Mouse (Mus musculus) G1E (cell line): ENCODE results near the gene Neurl1a. TPM values are rescaled to one million over a fixed set of nuclear protein-coding genes. Genes with fewer than 3 reads are reported as not detected.

Source experiments
- ATAC-seq: 2 replicates; pipeline ENCODE4 v1.8.0; 2016; ENCODE audit warnings: mild to moderate bottlenecking; ENCODE audit not compliant: insufficient number of reproducible peaks, poor library complexity, low FRiP score, severe bottlenecking; ENCODE audit errors: extremely low read depth
- DNase-seq: peaks from one replicate; pipeline ENCODE4 v3.0.0; 2012; ENCODE audit warnings: low spot score
- H3K27me3 ChIP-seq: 2 replicates; pipeline ENCODE4 v1.6.1; 2012; ENCODE audit warnings: mild to moderate bottlenecking, low read length, inconsistent platforms; ENCODE audit not compliant: insufficient read depth
- H3K36me3 ChIP-seq: replicated peaks from 2 replicates; pipeline ENCODE3; 2012; ENCODE audit warnings: mild to moderate bottlenecking, inconsistent platforms
- H3K4me1 ChIP-seq: 2 replicates; pipeline ENCODE4 v1.6.1; 2012; ENCODE audit warnings: low read depth, low read length, inconsistent platforms, mixed read lengths; ENCODE audit not compliant: insufficient read depth
- H3K4me3 ChIP-seq: 2 replicates; pipeline ENCODE4 v1.5.1; 2012; ENCODE audit warnings: low read depth, mild to moderate bottlenecking, inconsistent platforms, low read length, moderate library complexity, mixed read lengths
- H3K9me3 ChIP-seq: replicated peaks from 2 replicates; pipeline ENCODE4 v1.6.1; 2012; ENCODE audit warnings: inconsistent platforms
- CTCF ChIP-seq: IDR thresholded peaks from 2 replicates; pipeline ENCODE4 v1.5.1; 2012; ENCODE audit warnings: low read depth, low read length, inconsistent platforms, mixed read lengths
- GATA1 ChIP-seq: IDR thresholded peaks from 2 replicates; pipeline ENCODE4 v1.6.1; 2012; ENCODE audit warnings: borderline replicate concordance, low read length, inconsistent platforms, mixed read lengths
- GATA2 ChIP-seq: IDR thresholded peaks from 2 replicates; pipeline ENCODE4 v1.6.1; 2012; ENCODE audit warnings: low read depth, low read length, inconsistent platforms, borderline replicate concordance
- POLR2AphosphoS5 ChIP-seq: IDR thresholded peaks from 2 replicates; pipeline ENCODE4 v1.6.1; 2012; ENCODE audit warnings: low read depth, low read length, inconsistent platforms; ENCODE audit not compliant: insufficient replicate concordance
- TAL1 ChIP-seq: conservative IDR thresholded peaks from 2 replicates; pipeline ENCODE4 v1.6.1; 2012; ENCODE audit warnings: low read depth, low read length, inconsistent platforms, mixed read lengths
- polyA plus RNA-seq: library from polyadenylated mRNA; stranded (reverse); fragments of >175 nt; gene quantifications from 2 replicates; pipeline ENCODE4 v1.2.3, GENCODE M21; 2012
- total RNA-seq, 2 experiments: library from RNA; stranded (forward) in 1 of 2; stranded (reverse) in 1 of 2; fragments of 200-1000 nt in 1 of 2; fragments of >200 nt in 1 of 2; fragmentation: Nextera tagmentation in 1 of 2; gene quantifications; 2 replicates each; pipeline ENCODE4 v1.2.3; 2014 to 2017

The Neurl1a gene
- not detected in 2 replicates for total RNA-seq (2014; fragmentation: Nextera tagmentation)
- 0.05 and 0.06 TPM in 2 replicates for total RNA-seq (2017)
- polyA plus RNA-seq: not detected in 2 replicates

DNA sequence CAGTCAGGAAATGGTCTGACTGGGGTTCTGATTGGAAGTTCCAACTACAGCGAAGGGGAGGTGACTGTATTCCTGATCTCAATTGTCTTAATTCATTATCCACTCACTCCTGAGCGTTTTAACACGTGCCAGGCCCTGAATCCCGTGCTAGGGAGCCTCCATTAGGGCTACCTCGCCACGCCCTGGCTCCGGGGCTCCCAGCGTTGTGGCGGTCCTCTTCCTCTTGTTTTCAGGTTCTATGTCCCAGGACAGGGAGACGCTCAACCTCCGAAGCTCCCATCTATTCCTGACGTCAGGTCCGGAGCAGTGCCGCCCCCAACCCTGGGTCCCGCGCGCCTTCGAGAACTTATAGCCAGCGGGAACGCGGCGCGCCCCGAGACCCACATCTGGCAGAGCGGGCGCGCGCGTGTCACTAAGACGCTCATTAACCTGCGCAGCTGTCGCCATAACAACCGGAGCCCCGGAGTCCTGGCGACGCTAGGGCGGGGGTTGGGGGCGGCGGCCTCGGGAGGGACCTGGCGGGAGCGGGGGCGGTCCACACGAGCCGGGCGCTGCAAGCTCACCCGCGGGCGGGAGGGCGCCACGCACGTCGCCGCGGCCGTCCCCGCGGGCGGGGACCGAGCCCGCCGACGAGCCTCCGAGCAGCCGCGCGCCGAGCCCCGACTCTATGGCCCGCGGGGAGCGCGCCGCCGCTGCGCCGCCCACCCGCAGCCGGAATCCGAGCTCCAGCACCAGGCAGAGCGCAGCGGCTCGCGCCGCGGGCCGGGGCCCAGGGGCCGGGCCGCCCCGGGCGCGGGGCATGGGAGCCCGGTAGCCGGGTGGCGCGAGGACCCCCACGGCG is at the start of gene Neurl1a:
Gene Neurl1a, plus strand, starts transcription at position 390 of the 841 bp plus-strand sequence.
- no peak for DNase-seq
- H3K27me3 ChIP-seq: peaks cover 8% of the 10 kb centered on the region; the same call in 1 of the 2 replicates
- ATAC-seq: no peak
- H3K4me1 ChIP-seq: no peaks in the 10 kb centered on the region; the same call in 1 of the 2 replicates
- H3K4me3 ChIP-seq: no peak within 1 kb of the TSS; the same call in 1 of the 2 replicates
- TF ChIP-seq TAL1 (no peak), POLR2AphosphoS5 (no peak), GATA1 (no peak), GATA2 (no peak)
- peaks cover 14% of the 10 kb centered on the region; the same call in 1 of the 2 replicates for H3K9me3 ChIP-seq
- H3K36me3 ChIP-seq: no peaks in the 10 kb centered on the region

DNA sequence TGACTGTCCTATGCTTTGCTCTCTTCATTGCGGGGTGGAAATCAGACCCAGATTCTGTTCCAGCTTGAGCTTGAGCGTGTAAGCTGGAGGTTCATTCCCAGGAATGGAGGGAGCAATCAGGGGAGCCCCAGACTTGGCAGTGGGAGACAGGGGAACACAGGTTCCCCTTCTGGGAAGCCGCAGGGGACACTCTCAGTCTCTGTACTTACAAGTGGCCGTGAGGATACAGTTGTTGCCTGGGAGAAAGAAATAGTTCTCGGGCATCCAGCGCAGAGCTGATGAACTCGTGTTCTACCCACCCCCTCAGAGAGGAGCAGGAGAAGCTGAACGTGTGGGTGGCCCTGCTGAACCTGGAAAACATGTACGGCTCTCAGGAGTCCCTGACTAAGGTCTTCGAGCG is 49.8 kb upstream of the Neurl1a start:
- TF ChIP-seq CTCF (no peak), TAL1 (no peak), GATA2 (no peak), GATA1 (no peak), POLR2AphosphoS5 (no peak)
- H3K9me3 ChIP-seq: no peaks in the 10 kb centered on the region
- peaks cover 99% of the 10 kb centered on the region for H3K36me3 ChIP-seq
- H3K4me1 ChIP-seq: peaks cover 22% of the 10 kb centered on the region
- no peak overlapping the region for H3K4me3 ChIP-seq
- no peaks in the 10 kb centered on the region for H3K27me3 ChIP-seq
- ATAC-seq (no peak), DNase-seq (no peak)

DNA sequence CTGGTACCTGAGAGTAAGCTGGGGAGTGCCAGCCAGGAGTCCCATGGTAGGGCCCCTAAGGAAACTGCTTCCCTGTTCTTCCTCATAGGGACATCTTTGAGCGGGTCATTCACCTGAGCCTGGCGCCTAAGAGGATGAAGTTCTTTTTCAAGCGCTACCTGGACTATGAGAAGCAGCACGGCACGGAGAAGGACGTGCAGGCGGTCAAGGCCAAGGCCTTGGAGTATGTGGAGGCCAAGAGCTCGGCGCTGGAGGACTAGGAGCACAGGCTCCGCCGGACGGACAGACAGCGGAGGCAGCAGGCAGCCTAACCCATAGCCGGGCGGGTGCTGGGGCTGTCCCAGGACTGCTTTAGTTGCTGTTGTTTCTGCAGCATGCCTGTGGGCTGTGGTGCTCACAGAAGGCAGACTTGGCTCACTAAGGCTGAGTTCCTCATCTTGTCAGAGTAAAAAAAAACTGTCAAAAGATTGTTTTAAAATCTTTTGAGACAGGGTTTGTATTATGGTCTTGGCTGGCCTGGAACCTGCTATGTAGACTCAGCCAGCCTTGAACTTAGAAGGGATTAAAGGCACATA is 48.0 kb upstream of the Neurl1a start:
- H3K27me3 ChIP-seq: peaks cover 4% of the 10 kb centered on the region; the same call in 1 of the 2 replicates
- H3K4me3 ChIP-seq: no peak overlapping the region
- TF ChIP-seq CTCF: no peak
- TF ChIP-seq GATA1: no peak
- no peak for TF ChIP-seq GATA2
- TF ChIP-seq TAL1: no peak
- TF ChIP-seq POLR2AphosphoS5: no peak
- H3K4me1 ChIP-seq: peaks cover 32% of the 10 kb centered on the region
- DNase-seq (no peak), ATAC-seq (no peak)
- no peaks in the 10 kb centered on the region for H3K9me3 ChIP-seq
- peaks cover 81% of the 10 kb centered on the region for H3K36me3 ChIP-seq

DNA sequence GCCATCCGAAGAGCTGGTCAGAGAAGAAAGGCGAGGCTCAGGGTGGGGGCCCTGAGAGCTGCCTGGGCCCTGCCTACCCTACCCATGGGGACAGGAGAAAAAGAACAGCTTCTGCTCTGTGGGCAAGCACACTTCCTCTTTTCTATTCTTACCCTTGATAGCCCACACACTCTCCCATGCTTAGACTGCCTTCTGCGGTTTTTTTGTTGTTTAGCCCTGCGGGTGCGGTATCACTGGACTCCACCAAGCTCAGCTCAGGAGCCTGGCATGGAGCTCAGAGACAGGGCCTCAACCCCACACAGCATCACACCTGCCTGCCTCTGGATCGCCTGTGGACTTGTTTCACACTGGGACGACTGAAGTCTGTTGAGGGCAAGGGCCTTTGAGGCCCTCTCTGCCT is 45.5 kb upstream of the Neurl1a start:
- no peak for TF ChIP-seq CTCF
- TF ChIP-seq GATA1: no peak
- no peak for TF ChIP-seq TAL1
- no peak for TF ChIP-seq GATA2
- TF ChIP-seq POLR2AphosphoS5: no peak
- no peaks in the 10 kb centered on the region for H3K9me3 ChIP-seq
- peak overlapping the region; percentile 44; the same call in 1 of the 2 replicates for H3K4me3 ChIP-seq
- peaks cover 14% of the 10 kb centered on the region; the same call in 1 of the 2 replicates for H3K27me3 ChIP-seq
- H3K36me3 ChIP-seq: peaks cover 56% of the 10 kb centered on the region
- ATAC-seq: peak; percentile 84
- peaks cover 57% of the 10 kb centered on the region for H3K4me1 ChIP-seq
- DNase-seq: peak; percentile 76

DNA sequence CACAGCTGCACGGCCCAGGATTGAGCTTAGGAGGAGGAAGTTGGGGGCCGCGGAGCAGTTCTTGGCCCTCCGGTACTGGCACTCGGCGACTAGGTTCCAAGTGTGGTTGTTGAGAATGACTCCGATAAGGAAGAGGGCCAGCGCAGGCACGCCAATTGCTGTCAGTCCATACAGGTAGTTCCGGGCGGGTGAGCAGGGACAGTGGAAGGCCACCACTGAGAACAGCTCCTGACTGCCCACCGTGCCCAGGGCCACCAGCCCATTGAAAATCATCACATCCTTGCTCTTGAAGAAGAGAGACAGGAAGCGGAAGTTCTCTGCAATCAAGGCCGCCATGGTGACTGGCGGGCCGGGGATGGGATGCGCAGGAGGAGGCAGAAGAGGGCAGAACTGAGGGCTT is 43.1 kb upstream of the Neurl1a start:
- H3K4me3 ChIP-seq: no peak overlapping the region

DNA sequence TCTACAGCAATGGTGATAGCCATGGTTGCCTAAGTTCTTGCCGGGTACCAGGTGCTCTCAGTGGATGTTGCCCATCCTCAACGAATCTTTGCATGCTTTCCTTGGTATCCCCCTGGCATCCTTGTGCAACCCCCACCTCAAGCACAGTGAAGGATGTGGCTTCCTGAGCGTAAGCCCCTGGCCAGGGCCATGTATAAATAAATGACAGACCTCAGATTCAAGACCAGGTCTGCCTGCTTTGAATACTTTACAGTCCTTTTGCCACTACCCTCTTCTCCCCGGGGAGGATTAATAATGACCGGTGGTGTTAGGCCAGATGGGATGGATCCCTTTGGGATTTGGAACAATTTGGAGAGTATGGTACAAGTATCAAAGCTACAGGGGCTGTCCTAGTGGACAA is 42.5 kb upstream of the Neurl1a start:
- Histone ChIP-seq H3K4me1 (peaks cover 66% of the 10 kb centered on the region), H3K4me3 (no peak overlapping the region), H3K27me3 (peaks cover 29% of the 10 kb centered on the region; the same call in 1 of the 2 replicates), H3K9me3 (no peaks in the 10 kb centered on the region), H3K36me3 (peaks cover 26% of the 10 kb centered on the region)
- ATAC-seq (no peak), DNase-seq (no peak)
- no peak for TF ChIP-seq POLR2AphosphoS5
- TF ChIP-seq TAL1: no peak
- no peak for TF ChIP-seq GATA2
- TF ChIP-seq GATA1: no peak
- no peak for TF ChIP-seq CTCF

More for the DNA sequence above, 43.1 kb upstream of the Neurl1a start:
- H3K27me3 ChIP-seq: peaks cover 24% of the 10 kb centered on the region; the same call in 1 of the 2 replicates
- H3K4me1 ChIP-seq: peaks cover 66% of the 10 kb centered on the region
- TF ChIP-seq CTCF (no peak), POLR2AphosphoS5 (no peak), GATA1 (no peak), TAL1 (no peak), GATA2 (no peak)
- ATAC-seq (no peak), DNase-seq (no peak)
- peaks cover 32% of the 10 kb centered on the region for H3K36me3 ChIP-seq
- no peaks in the 10 kb centered on the region for H3K9me3 ChIP-seq
